Mouse (Mus musculus) myocyte (in vitro differentiated cells): ENCODE results near the gene Hnrnpl.

Source experiments
- CEBPB ChIP-seq: IDR thresholded peaks from 2 replicates; pipeline ENCODE4 v1.6.1; 2011; ENCODE audit warnings: mild to moderate bottlenecking, moderate library complexity; ENCODE audit not compliant: poor library complexity, insufficient read depth, severe bottlenecking
- E2F4 ChIP-seq: IDR thresholded peaks from one replicate; pipeline ENCODE4 v1.6.1; 2011; ENCODE audit warnings: mild to moderate bottlenecking, control low read depth, moderate library complexity; ENCODE audit not compliant: insufficient read depth
- MAX ChIP-seq: IDR thresholded peaks from one replicate; pipeline ENCODE4 v1.6.1; 2011; ENCODE audit warnings: low read depth, mild to moderate bottlenecking, control low read depth
- MYOD1 ChIP-seq, 3 experiments: IDR thresholded peaks; one replicate each; pipeline ENCODE4 v1.6.1; 2011; ENCODE audit warnings: control low read depth in 2 of 3, low read depth in 2 of 3, mild to moderate bottlenecking in 2 of 3, moderate library complexity in 1 of 3; ENCODE audit not compliant: insufficient read length in 2 of 3, control insufficient read depth in 1 of 3
- MYOG ChIP-seq, 3 experiments: IDR thresholded peaks; one replicate each; pipeline ENCODE4 v1.6.1; 2011; ENCODE audit warnings: control low read depth in 2 of 3, low read depth in 2 of 3, mild to moderate bottlenecking in 2 of 3; ENCODE audit not compliant: insufficient read length in 2 of 3, control insufficient read depth in 1 of 3, insufficient read depth in 1 of 3
- POLR2A ChIP-seq: IDR thresholded peaks from one replicate; pipeline ENCODE4 v1.6.1; 2011; ENCODE audit warnings: low read depth, mild to moderate bottlenecking, control low read depth, moderate library complexity; ENCODE audit not compliant: insufficient read length
- POLR2AphosphoS2 ChIP-seq: IDR thresholded peaks from one replicate; pipeline ENCODE4 v1.6.1; 2011; ENCODE audit warnings: low read depth, control low read depth; ENCODE audit not compliant: insufficient read length
- REST ChIP-seq: IDR thresholded peaks from one replicate; pipeline ENCODE4 v1.6.1; 2011; ENCODE audit warnings: mild to moderate bottlenecking, control low read depth, moderate library complexity; ENCODE audit not compliant: insufficient read depth, insufficient read length
- SRF ChIP-seq: IDR thresholded peaks from one replicate; pipeline ENCODE4 v1.6.1; 2011; ENCODE audit warnings: low read depth; ENCODE audit not compliant: control insufficient read depth, insufficient read length
- TCF12 ChIP-seq: IDR thresholded peaks from one replicate; pipeline ENCODE4 v1.6.1; 2011; ENCODE audit warnings: mild to moderate bottlenecking, control low read depth; ENCODE audit not compliant: poor library complexity, insufficient read depth, severe bottlenecking
- TCF3 ChIP-seq: IDR thresholded peaks from one replicate; pipeline ENCODE4 v1.6.1; 2011; ENCODE audit warnings: low read depth, control low read depth; ENCODE audit not compliant: insufficient read length
- USF1 ChIP-seq: IDR thresholded peaks from one replicate; pipeline ENCODE4 v1.6.1; 2011; ENCODE audit warnings: low read depth, mild to moderate bottlenecking, control low read depth, moderate library complexity

- TF ChIP-seq POLR2A = peak; percentile 82
- TF ChIP-seq POLR2AphosphoS2 = peak; percentile 97
- no peak for TF ChIP-seq E2F4
- TF ChIP-seq MYOD1 (IDR thresholded peaks at IDR 0.05; ENCODE audit: control insufficient read depth in 1 of 3, insufficient read length in 2 of 3, low read depth in 2 of 3) = peak in 2 of 3 experiments; percentile 52 to 85
- TF ChIP-seq TCF12 = no peak
- no peak for TF ChIP-seq USF1
- no peak for TF ChIP-seq MAX
- peak in 1 of 3 experiments; percentile 76 for TF ChIP-seq MYOG (IDR thresholded peaks at IDR 0.05; ENCODE audit: control insufficient read depth in 1 of 3, insufficient read depth in 1 of 3, insufficient read length in 2 of 3, low read depth in 2 of 3)
- no peak for TF ChIP-seq SRF
- TF ChIP-seq CEBPB = no peak
- TF ChIP-seq REST = no peak
- TF ChIP-seq TCF3 = no peak
These were observed 634 bp downstream of the Hnrnpl start for GRCm38 (mm10) chr7:28808957-28809393.
